Mouse (Mus musculus) adrenal gland, postnatal 10 days (tissue): ENCODE data around the gene Zfhx3. TPM values are rescaled to one million over a fixed set of nuclear protein-coding genes. Genes with fewer than 3 reads are reported as not detected.
A peak's percentile ranks its signal among the peaks of the same experiment; 100 is the strongest.

Source experiments
- DNase-seq: peaks from one replicate; pipeline ENCODE4 v3.0.0; 2021; ENCODE audit warnings: mixed read lengths
- total RNA-seq, 2 experiments: library from RNA; stranded (reverse); gene quantifications; 2 replicates each; pipeline ENCODE4 v1.2.3; 2021

Zfhx3 gene
- total RNA-seq, 2 experiments from 2014 or later, result 25.8 to 31.5 TPM

GRCm38 (mm10) chr8:108241041-108241690 is 298.7 kb downstream of the Zfhx3 start:
- peak; percentile 7 for DNase-seq

GRCm38 (mm10) chr8:108243270-108243669 is 300.8 kb downstream of the Zfhx3 start:
- DNase-seq, result no peak

GRCm38 (mm10) chr8:108244636-108245494 is 302.4 kb downstream of the Zfhx3 start:
- DNase-seq, result no peak

GRCm38 (mm10) chr8:108245575-108245974 is 303.1 kb downstream of the Zfhx3 start:
- no peak for DNase-seq

GRCm38 (mm10) chr8:108246035-108246933 is 303.8 kb downstream of the Zfhx3 start:
- DNase-seq, result no peak

GRCm38 (mm10) chr8:108246934-108247417 is 304.5 kb downstream of the Zfhx3 start:
- no peak for DNase-seq

- DNase-seq, result peak; percentile 18
Measured at GRCm38 (mm10) chr8:108264593-108265160, 322.2 kb downstream of the Zfhx3 start.

GRCm38 (mm10) chr8:108277960-108278359 is 335.5 kb downstream of the Zfhx3 start:
- DNase-seq, result no peak

- DNase-seq, result no peak
Measured at GRCm38 (mm10) chr8:108281981-108282380, 339.5 kb downstream of the Zfhx3 start.

GRCm38 (mm10) chr8:108286117-108286516 is 343.7 kb downstream of the Zfhx3 start:
- DNase-seq, result no peak

- no peak for DNase-seq
Measured at GRCm38 (mm10) chr8:108300964-108301615, 358.6 kb downstream of the Zfhx3 start.

- DNase-seq, result no peak
Measured at GRCm38 (mm10) chr8:108301654-108302053, 359.2 kb downstream of the Zfhx3 start.

GRCm38 (mm10) chr8:108305368-108305767 is 362.9 kb downstream of the Zfhx3 start:
- DNase-seq, result no peak

- no peak for DNase-seq
Measured at GRCm38 (mm10) chr8:108309525-108310246, 367.2 kb downstream of the Zfhx3 start.

- DNase-seq, result no peak
Measured at GRCm38 (mm10) chr8:108315046-108315445, 372.6 kb downstream of the Zfhx3 start.

GRCm38 (mm10) chr8:108317532-108318093 is 375.2 kb downstream of the Zfhx3 start:
- DNase-seq, result no peak

- DNase-seq, result peak; percentile 38
Measured at GRCm38 (mm10) chr8:108327711-108328110, 385.3 kb downstream of the Zfhx3 start.

- DNase-seq, result no peak
Measured at GRCm38 (mm10) chr8:108348352-108348751, 405.9 kb downstream of the Zfhx3 start.

GRCm38 (mm10) chr8:108348776-108349175 is 406.3 kb downstream of the Zfhx3 start:
- DNase-seq, result no peak

GRCm38 (mm10) chr8:108355119-108355777 is 412.8 kb downstream of the Zfhx3 start:
- no peak for DNase-seq
